Mouse (Mus musculus) limb, embryonic 11.5 days (tissue): ENCODE measurements at regions not wholly inside any gene's neighbourhood (a gene's known extent, or its start where the extent isn't known, plus 50 kb on each side); places are given as distances from the start of the nearest gene placed in this dataset.

Experiments used
- ATAC-seq: fragments of 200-750 bp; cut with Nextera tagmentation; 2 replicates; pipeline ENCODE4 v1.8.0; 2017; ENCODE audit warnings: low read depth; ENCODE audit not compliant: insufficient number of reproducible peaks, low FRiP score, low TSS enrichment
- DNase-seq: peaks from one replicate; pipeline ENCODE4 v3.0.0-alpha.2; 2015; ENCODE audit warnings: low spot score
- H3K27ac ChIP-seq: fragments of 300-500 bp; sonication (generic); replicated peaks from 2 replicates; pipeline ENCODE4 v1.5.1; 2014; ENCODE audit warnings: low read depth, mild to moderate bottlenecking, low read length
- H3K27me3 ChIP-seq: fragments of 300-500 bp; sonication (generic); 2 replicates; pipeline ENCODE4 v1.6.1; 2014; ENCODE audit warnings: mild to moderate bottlenecking, low read length, mixed read lengths; ENCODE audit not compliant: control insufficient read depth, insufficient read depth
- H3K36me3 ChIP-seq: fragments of 300-500 bp; sonication (generic); 2 replicates; pipeline ENCODE4 v1.6.1; 2014; ENCODE audit warnings: mild to moderate bottlenecking, low read length, moderate library complexity, mixed read lengths; ENCODE audit not compliant: control insufficient read depth, insufficient read depth
- H3K4me1 ChIP-seq: fragments of 300-500 bp; sonication (generic); 2 replicates; pipeline ENCODE4 v1.6.1; 2014; ENCODE audit warnings: low read length, mixed read lengths; ENCODE audit not compliant: control insufficient read depth, insufficient read depth
- H3K4me2 ChIP-seq: fragments of 300-500 bp; sonication (generic); 2 replicates; pipeline ENCODE4 v1.6.1; 2014; ENCODE audit warnings: low read depth, mild to moderate bottlenecking, moderate library complexity; ENCODE audit not compliant: severe bottlenecking
- H3K4me3 ChIP-seq: fragments of 300-500 bp; sonication (generic); 2 replicates; pipeline ENCODE4 v1.5.1; 2014; ENCODE audit warnings: low read depth, low read length
- H3K9ac ChIP-seq: fragments of 300-500 bp; sonication (generic); 2 replicates; pipeline ENCODE4 v1.6.1; 2014; ENCODE audit warnings: mild to moderate bottlenecking, low read length
- H3K9me3 ChIP-seq: fragments of 300-500 bp; sonication (generic); 2 replicates; pipeline ENCODE4 v1.6.1; 2016; ENCODE audit warnings: low read length; ENCODE audit not compliant: control insufficient read depth
- WGBS: fragments of 180-500 bp; shearing (Covaris S2); extraction: QIAGEN DNeasy Blood & Tissue Kit; methylation state at CpG from one replicate; pipeline ENCODE4 v1.1.7; 2014; 5-methylcytosine and 5-hydroxymethylcytosine counted together

- Histone ChIP-seq H3K27me3 (no peaks in the 10 kb centered on the region), H3K4me1 (peaks cover 2% of the 10 kb centered on the region; the same call in 1 of the 2 replicates), H3K27ac (no peak overlapping the region; the same call in 1 of the 2 replicates), H3K36me3 (no peaks in the 10 kb centered on the region), H3K4me2 (no peak overlapping the region), H3K4me3 (no peak overlapping the region), H3K9me3 (no peaks in the 10 kb centered on the region), H3K9ac (no peak overlapping the region; the same call in 1 of the 2 replicates)
- peak; percentile 55 for DNase-seq
- 6% methylated on average over 13 of the region's 13 CpGs for WGBS
- ATAC-seq, result 0 out of 2 replicates have a peak, but pooled peaks have one; percentile 26
These were observed 87.4 kb upstream of the Plekha5 start for GRCm38 (mm10) chr6:140336414-140336941.

- H3K9ac ChIP-seq, result no peak overlapping the region
- no peak overlapping the region for H3K4me3 ChIP-seq
- DNase-seq, result no peak
These were observed 90.5 kb upstream of the Plekha5 start for GRCm38 (mm10) chr6:140333397-140333796.

GRCm38 (mm10) chr6:140308641-140309040 is 115.2 kb upstream of the Plekha5 start:
- ATAC-seq, result no peak
- no peak overlapping the region for H3K4me3 ChIP-seq
- 93% methylated on average over 11 of the region's 11 CpGs for WGBS
- H3K36me3 ChIP-seq, result no peaks in the 10 kb centered on the region
- no peak for DNase-seq
- no peaks in the 10 kb centered on the region for H3K27me3 ChIP-seq
- H3K9ac ChIP-seq, result no peak overlapping the region
- no peak overlapping the region for H3K4me2 ChIP-seq
- no peak overlapping the region for H3K27ac ChIP-seq
- no peaks in the 10 kb centered on the region for H3K9me3 ChIP-seq
- no peaks in the 10 kb centered on the region for H3K4me1 ChIP-seq

More at GRCm38 (mm10) chr6:140333397-140333796, 90.5 kb upstream of the Plekha5 start:
- H3K4me1 ChIP-seq, result peaks cover 2% of the 10 kb centered on the region; the same call in 1 of the 2 replicates
- H3K27me3 ChIP-seq, result no peaks in the 10 kb centered on the region
- no peak overlapping the region for H3K4me2 ChIP-seq
- no peak for ATAC-seq
- 22% methylated on average over 3 of the region's 3 CpGs for WGBS
- no peak overlapping the region for H3K27ac ChIP-seq
- H3K9me3 ChIP-seq, result no peaks in the 10 kb centered on the region
- no peaks in the 10 kb centered on the region for H3K36me3 ChIP-seq

- H3K27ac ChIP-seq, result no peak overlapping the region
- WGBS, result 88% methylated on average over 6 of the region's 6 CpGs
- no peaks in the 10 kb centered on the region for H3K4me1 ChIP-seq
- DNase-seq, result no peak
- H3K27me3 ChIP-seq, result no peaks in the 10 kb centered on the region
- H3K9me3 ChIP-seq, result no peaks in the 10 kb centered on the region
- no peak overlapping the region for H3K9ac ChIP-seq
- H3K4me3 ChIP-seq, result no peak overlapping the region
- H3K4me2 ChIP-seq, result no peak overlapping the region
- no peak for ATAC-seq
- H3K36me3 ChIP-seq, result no peaks in the 10 kb centered on the region
These were observed 116.9 kb upstream of the Plekha5 start for GRCm38 (mm10) chr6:140306811-140307558.

- DNase-seq, result no peak
- H3K36me3 ChIP-seq, result no peaks in the 10 kb centered on the region
- 34% methylated on average over 5 of the region's 5 CpGs for WGBS
- H3K4me2 ChIP-seq, result no peak overlapping the region
- ATAC-seq, result no peak
- H3K4me3 ChIP-seq, result no peak overlapping the region
- no peaks in the 10 kb centered on the region for H3K9me3 ChIP-seq
- no peaks in the 10 kb centered on the region for H3K4me1 ChIP-seq
- no peak overlapping the region for H3K27ac ChIP-seq
- H3K9ac ChIP-seq, result no peak overlapping the region
- H3K27me3 ChIP-seq, result no peaks in the 10 kb centered on the region
These were observed 119.7 kb upstream of the Plekha5 start for GRCm38 (mm10) chr6:140304105-140304504.

GRCm38 (mm10) chr6:140300470-140301145 is 123.2 kb upstream of the Plekha5 start:
- WGBS, result 51% methylated on average over 7 of the region's 7 CpGs
- no peak overlapping the region for H3K4me3 ChIP-seq
- no peak for ATAC-seq
- H3K4me2 ChIP-seq, result no peak overlapping the region
- no peaks in the 10 kb centered on the region for H3K9me3 ChIP-seq
- H3K27ac ChIP-seq, result no peak overlapping the region
- no peaks in the 10 kb centered on the region for H3K4me1 ChIP-seq
- no peak for DNase-seq
- H3K27me3 ChIP-seq, result no peaks in the 10 kb centered on the region
- no peak overlapping the region for H3K9ac ChIP-seq
- H3K36me3 ChIP-seq, result no peaks in the 10 kb centered on the region

GRCm38 (mm10) chr6:140299653-140300052 is 124.2 kb upstream of the Plekha5 start:
- no peaks in the 10 kb centered on the region for H3K4me1 ChIP-seq
- no peaks in the 10 kb centered on the region for H3K36me3 ChIP-seq
- no peak overlapping the region for H3K4me2 ChIP-seq
- H3K4me3 ChIP-seq, result no peak overlapping the region
- H3K27ac ChIP-seq, result no peak overlapping the region
- H3K9me3 ChIP-seq, result no peaks in the 10 kb centered on the region
- DNase-seq, result no peak
- H3K27me3 ChIP-seq, result no peaks in the 10 kb centered on the region
- H3K9ac ChIP-seq, result no peak overlapping the region
- WGBS, result 47% methylated on average over 7 of the region's 7 CpGs
- ATAC-seq, result no peak

GRCm38 (mm10) chr6:140297969-140298554 is 125.8 kb upstream of the Plekha5 start:
- Histone ChIP-seq H3K9me3 (no peaks in the 10 kb centered on the region), H3K36me3 (no peaks in the 10 kb centered on the region), H3K27me3 (no peaks in the 10 kb centered on the region), H3K27ac (no peak overlapping the region), H3K4me1 (no peaks in the 10 kb centered on the region), H3K4me2 (no peak overlapping the region), H3K9ac (no peak overlapping the region), H3K4me3 (no peak overlapping the region)
- DNase-seq (no peak), ATAC-seq (no peak)
- WGBS, result 84% methylated on average over 14 of the region's 14 CpGs
